Mouse (Mus musculus): ENCODE results near the gene Smurf1. TPM values are rescaled to one million over a fixed set of nuclear protein-coding genes. Genes with fewer than 3 reads are reported as not detected.

Gene Smurf1
- polyA plus RNA-seq (2012; rRNA removed) = 33.6 and 34.4 TPM in 2 replicates

DNA sequence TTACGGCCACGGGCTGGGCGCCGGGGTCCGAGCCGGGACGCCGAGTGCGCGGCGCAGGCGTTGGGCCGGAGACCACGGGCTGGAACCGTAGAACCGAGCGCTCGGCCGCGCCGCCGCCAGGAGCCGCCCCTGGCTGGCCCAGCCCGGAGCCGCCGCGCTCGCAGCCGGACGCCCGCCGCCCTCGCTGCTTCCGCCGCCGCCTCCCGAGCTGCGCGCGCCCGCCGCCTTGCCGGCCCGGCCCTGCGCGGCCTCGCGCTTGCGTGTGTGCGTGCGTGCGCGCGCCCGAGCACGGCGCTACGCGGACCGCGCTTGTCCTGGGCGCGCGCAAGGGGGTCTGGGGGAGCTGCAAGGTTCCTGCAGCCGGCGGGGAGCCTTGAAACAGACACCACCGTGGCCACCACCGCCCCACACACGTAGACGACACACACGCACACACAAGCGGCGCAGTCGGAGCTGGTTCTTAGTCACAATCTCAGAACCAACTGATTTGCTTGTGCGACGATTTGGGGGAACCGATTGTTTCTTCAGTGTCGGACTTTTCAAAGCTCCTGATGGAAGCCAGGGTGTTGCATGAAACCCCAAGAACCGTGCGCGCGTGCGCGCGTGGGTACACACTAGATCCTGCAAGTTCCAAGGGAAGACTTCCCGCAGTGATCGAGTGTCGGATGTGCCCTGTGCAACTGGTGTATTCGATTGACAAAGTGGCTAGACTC is at the start of gene Smurf1:
Gene Smurf1 (minus strand): TSS at position 209 of the 713 bp plus-strand sequence.
- Histone ChIP-seq H3K27ac (ENCODE audit: control insufficient read depth, insufficient read depth, low read length) (peak within 1 kb of the TSS; percentile 34; the same call in 1 of the 2 replicates), H3K4me1 (replicated peaks; ENCODE audit: control insufficient read depth, insufficient read depth, low read length) (peaks cover 20% of the 10 kb centered on the region), H3K27me3 (ENCODE audit: control insufficient read depth, insufficient read depth, low read length) (no peaks in the 10 kb centered on the region), H3K4me3 (ENCODE audit: control insufficient read depth, insufficient read depth, low read length) (peak within 1 kb of the TSS; percentile 55), H3K36me3 (ENCODE audit: control insufficient read depth, insufficient read depth, low read length) (no peaks in the 10 kb centered on the region)
- WGBS = 5% methylated on average over 74 of the region's 89 CpGs
- DNase-seq = peak; percentile 87
- TF ChIP-seq CTCF (IDR thresholded peaks at IDR 0.05; ENCODE audit: borderline replicate concordance, control insufficient read depth, extremely low read depth, insufficient read depth, low read length, poor library complexity) = no peak
- TF ChIP-seq POLR2A (IDR thresholded peaks at IDR 0.05; ENCODE audit: control insufficient read depth, extremely low read depth, insufficient read depth, low read length, poor library complexity) = peak; percentile 82

DNA sequence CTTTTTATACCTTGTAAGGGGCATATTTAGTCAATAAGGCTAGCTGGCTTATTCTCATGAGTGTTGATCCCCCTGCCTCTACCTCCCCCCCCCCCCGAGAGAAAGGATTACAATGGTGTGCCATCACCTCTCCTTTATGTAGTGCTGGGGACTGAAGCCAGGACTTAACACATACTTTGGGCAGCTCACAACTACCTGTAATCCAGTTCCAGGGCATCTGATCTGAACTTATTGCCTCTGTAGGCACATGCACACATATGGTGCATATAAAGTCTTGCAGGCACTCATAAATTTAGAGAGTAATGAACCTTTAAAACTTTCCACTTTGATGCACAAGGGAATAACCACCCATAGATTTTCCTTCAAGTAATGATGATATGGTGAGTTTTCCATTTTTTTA is 48.6 kb upstream of the Smurf1 start:
- no peak for DNase-seq
- WGBS = 100% methylated on average over 1 of the region's 1 CpGs
- no peak for TF ChIP-seq CTCF (IDR thresholded peaks at IDR 0.05; ENCODE audit: borderline replicate concordance, control insufficient read depth, extremely low read depth, insufficient read depth, low read length, poor library complexity)
- no peak for TF ChIP-seq POLR2A (IDR thresholded peaks at IDR 0.05; ENCODE audit: control insufficient read depth, extremely low read depth, insufficient read depth, low read length, poor library complexity)
- Histone ChIP-seq H3K36me3 (ENCODE audit: control insufficient read depth, insufficient read depth, low read length) (no peaks in the 10 kb centered on the region), H3K4me3 (ENCODE audit: control insufficient read depth, insufficient read depth, low read length) (no peak overlapping the region), H3K27me3 (ENCODE audit: control insufficient read depth, insufficient read depth, low read length) (no peaks in the 10 kb centered on the region), H3K4me1 (replicated peaks; ENCODE audit: control insufficient read depth, insufficient read depth, low read length) (no peaks in the 10 kb centered on the region), H3K27ac (ENCODE audit: control insufficient read depth, insufficient read depth, low read length) (no peak overlapping the region)

DNA sequence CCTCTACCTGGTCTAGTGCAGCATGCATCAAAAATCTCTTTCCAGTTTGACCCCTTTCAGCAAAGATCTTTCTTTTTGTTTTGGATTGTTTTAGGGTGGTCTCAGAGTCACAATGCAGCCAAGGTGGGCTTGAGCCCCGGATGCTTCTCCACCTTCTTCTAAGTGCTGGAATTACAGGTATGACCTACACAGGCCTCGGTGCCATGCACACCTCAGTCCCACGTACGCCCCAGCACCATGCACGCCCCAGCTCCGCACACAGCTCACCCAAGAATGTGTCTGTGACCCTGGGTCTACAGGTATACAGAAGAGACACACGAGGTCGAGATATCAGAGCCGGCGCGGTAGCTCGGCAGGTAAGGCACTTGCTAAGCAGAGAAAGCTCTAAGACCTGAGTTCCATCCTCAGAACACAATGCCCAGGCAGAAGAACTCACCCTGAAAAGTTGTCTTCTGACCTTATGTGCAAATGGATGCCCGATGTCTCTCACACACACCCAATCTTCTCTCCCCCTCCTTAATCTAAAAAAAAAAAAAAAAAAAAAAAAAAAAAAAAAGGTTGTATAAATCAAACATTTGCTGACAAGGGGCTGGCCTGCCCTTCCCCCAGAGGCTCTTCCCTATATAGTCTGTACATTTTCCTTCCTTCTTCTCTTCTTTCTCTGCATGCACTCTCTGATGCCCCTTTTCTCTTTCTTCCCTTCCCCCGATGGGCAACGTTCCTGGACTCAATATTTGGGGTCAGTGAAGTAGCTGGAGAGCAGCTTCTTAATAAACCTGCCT is 43.4 kb upstream of the Smurf1 start:
- Histone ChIP-seq H3K4me1 (replicated peaks; ENCODE audit: control insufficient read depth, insufficient read depth, low read length) (no peaks in the 10 kb centered on the region), H3K36me3 (ENCODE audit: control insufficient read depth, insufficient read depth, low read length) (no peaks in the 10 kb centered on the region), H3K27me3 (ENCODE audit: control insufficient read depth, insufficient read depth, low read length) (no peaks in the 10 kb centered on the region), H3K27ac (ENCODE audit: control insufficient read depth, insufficient read depth, low read length) (no peak overlapping the region), H3K4me3 (ENCODE audit: control insufficient read depth, insufficient read depth, low read length) (no peak overlapping the region)
- no peak for DNase-seq
- TF ChIP-seq POLR2A (IDR thresholded peaks at IDR 0.05; ENCODE audit: control insufficient read depth, extremely low read depth, insufficient read depth, low read length, poor library complexity) = no peak
- no peak for TF ChIP-seq CTCF (IDR thresholded peaks at IDR 0.05; ENCODE audit: borderline replicate concordance, control insufficient read depth, extremely low read depth, insufficient read depth, low read length, poor library complexity)
- WGBS = 92% methylated on average over 15 of the region's 15 CpGs

GRCm38 (mm10) chr5:145005596-145005995 is 39.9 kb upstream of the Smurf1 start:
- Histone ChIP-seq H3K27ac (ENCODE audit: control insufficient read depth, insufficient read depth, low read length) (no peak overlapping the region), H3K4me1 (replicated peaks; ENCODE audit: control insufficient read depth, insufficient read depth, low read length) (no peaks in the 10 kb centered on the region), H3K4me3 (ENCODE audit: control insufficient read depth, insufficient read depth, low read length) (no peak overlapping the region), H3K27me3 (ENCODE audit: control insufficient read depth, insufficient read depth, low read length) (no peaks in the 10 kb centered on the region), H3K36me3 (ENCODE audit: control insufficient read depth, insufficient read depth, low read length) (no peaks in the 10 kb centered on the region)
- no peak for TF ChIP-seq CTCF (IDR thresholded peaks at IDR 0.05; ENCODE audit: borderline replicate concordance, control insufficient read depth, extremely low read depth, insufficient read depth, low read length, poor library complexity)
- no peak for TF ChIP-seq POLR2A (IDR thresholded peaks at IDR 0.05; ENCODE audit: control insufficient read depth, extremely low read depth, insufficient read depth, low read length, poor library complexity)
- DNase-seq = no peak
- 76% methylated on average over 6 of the region's 6 CpGs for WGBS

DNA sequence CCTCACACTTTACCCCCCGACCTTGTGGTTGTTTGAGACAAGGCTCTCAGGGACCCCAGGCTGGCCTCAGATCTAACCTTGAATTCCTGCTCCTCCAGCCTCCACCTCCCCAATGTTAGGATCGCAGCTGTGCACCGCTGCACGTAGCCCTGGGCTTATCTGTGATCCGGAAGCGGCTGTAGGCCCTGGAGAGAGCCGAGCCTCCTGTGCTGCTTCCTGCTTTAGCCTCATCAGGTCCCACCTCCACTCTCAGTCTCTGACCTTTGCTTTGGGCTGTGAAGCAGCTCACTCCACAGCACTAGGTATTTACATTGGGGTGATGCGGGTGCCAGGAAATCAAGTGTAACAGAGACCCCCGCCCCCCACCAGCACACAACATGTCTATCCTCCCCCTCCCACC is 38.8 kb upstream of the Smurf1 start:
- TF ChIP-seq CTCF (IDR thresholded peaks at IDR 0.05; ENCODE audit: borderline replicate concordance, control insufficient read depth, extremely low read depth, insufficient read depth, low read length, poor library complexity) = no peak
- TF ChIP-seq POLR2A (IDR thresholded peaks at IDR 0.05; ENCODE audit: control insufficient read depth, extremely low read depth, insufficient read depth, low read length, poor library complexity) = no peak
- Histone ChIP-seq H3K4me3 (ENCODE audit: control insufficient read depth, insufficient read depth, low read length) (no peak overlapping the region), H3K4me1 (replicated peaks; ENCODE audit: control insufficient read depth, insufficient read depth, low read length) (no peaks in the 10 kb centered on the region), H3K27ac (ENCODE audit: control insufficient read depth, insufficient read depth, low read length) (no peak overlapping the region), H3K27me3 (ENCODE audit: control insufficient read depth, insufficient read depth, low read length) (no peaks in the 10 kb centered on the region), H3K36me3 (ENCODE audit: control insufficient read depth, insufficient read depth, low read length) (no peaks in the 10 kb centered on the region)
- no peak for DNase-seq
- WGBS = 89% methylated on average over 9 of the region's 9 CpGs

DNA sequence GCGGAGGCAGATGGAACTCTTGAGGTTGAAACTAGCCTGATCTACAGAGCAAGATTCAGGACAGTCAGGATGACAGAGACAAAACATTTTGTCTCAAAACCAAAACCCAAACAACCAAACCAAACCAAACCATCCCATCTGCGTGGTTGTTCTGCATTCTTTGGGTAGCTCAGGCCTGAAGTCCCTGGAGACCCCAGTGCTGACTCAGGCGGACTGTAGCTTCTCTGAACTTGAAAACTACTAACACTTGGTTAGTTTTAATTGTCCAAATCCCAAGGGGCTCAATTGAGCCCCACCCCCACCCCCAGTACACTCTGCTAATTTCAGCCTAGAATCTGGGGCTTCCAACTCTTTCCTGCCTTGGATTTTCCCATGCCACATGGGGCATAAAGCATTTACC is 37.7 kb upstream of the Smurf1 start:
- no peak overlapping the region for H3K27ac ChIP-seq (ENCODE audit: control insufficient read depth, insufficient read depth, low read length)
- no peak for DNase-seq
- H3K4me3 ChIP-seq (ENCODE audit: control insufficient read depth, insufficient read depth, low read length) = no peak overlapping the region
- TF ChIP-seq POLR2A (IDR thresholded peaks at IDR 0.05; ENCODE audit: control insufficient read depth, extremely low read depth, insufficient read depth, low read length, poor library complexity) (no peak), CTCF (IDR thresholded peaks at IDR 0.05; ENCODE audit: borderline replicate concordance, control insufficient read depth, extremely low read depth, insufficient read depth, low read length, poor library complexity) (no peak)
- H3K27me3 ChIP-seq (ENCODE audit: control insufficient read depth, insufficient read depth, low read length) = no peaks in the 10 kb centered on the region
- H3K4me1 ChIP-seq (replicated peaks; ENCODE audit: control insufficient read depth, insufficient read depth, low read length) = no peaks in the 10 kb centered on the region
- H3K36me3 ChIP-seq (ENCODE audit: control insufficient read depth, insufficient read depth, low read length) = no peaks in the 10 kb centered on the region
- WGBS = 87% methylated on average over 3 of the region's 3 CpGs

Data from thymus, adult 2 months (tissue).